Mouse (Mus musculus): Measurements from ENCODE around the gene Ugt2b35. TPM values are rescaled to one million over a fixed set of nuclear protein-coding genes. Genes with fewer than 3 reads are reported as not detected.
"Not testable (repeated sequence)": the region's sequence is repeated elsewhere in the genome, so short reads cannot be mapped to it uniquely, and the experiment has no call there.

The Ugt2b35 gene
- not detected in 2 replicates for polyA plus RNA-seq (2014; fragmentation: Nextera tagmentation; extraction: Ambion mirVana)

- no peak within 1 kb of the TSS for H3K27ac ChIP-seq (ENCODE audit: low read depth, low read length)
- no peaks in the 10 kb centered on the region for H3K4me1 ChIP-seq (ENCODE audit: control insufficient read depth, insufficient read depth, low read length)
- H3K9me3 ChIP-seq (ENCODE audit: control insufficient read depth, low read length), result no peaks in the 10 kb centered on the region
- ATAC-seq (ENCODE audit: low read depth), result no peak
- no peaks in the 10 kb centered on the region for H3K36me3 ChIP-seq (ENCODE audit: control insufficient read depth, insufficient read depth, low read length)
- no peaks in the 10 kb centered on the region for H3K27me3 ChIP-seq (ENCODE audit: control insufficient read depth, insufficient read depth, low read length)
- no peak within 1 kb of the TSS for H3K4me3 ChIP-seq (ENCODE audit: low read depth, low read length)
- 82% methylated on average over 4 of the region's 4 CpGs for WGBS
- no peak within 1 kb of the TSS for H3K9ac ChIP-seq (replicated peaks; ENCODE audit: low read depth, low read length)
- H3K4me2 ChIP-seq (ENCODE audit: low read depth, low read length), result no peak within 1 kb of the TSS
These were observed at the start of gene Ugt2b35 for GRCm38 (mm10) chr5:87000395-87001073. Gene Ugt2b35 (plus strand): TSS chr5:87000860.

- WGBS, result 80% methylated on average over 3 of the region's 3 CpGs
- no peaks in the 10 kb centered on the region for H3K36me3 ChIP-seq (ENCODE audit: control insufficient read depth, insufficient read depth, low read length)
- no peaks in the 10 kb centered on the region for H3K27me3 ChIP-seq (ENCODE audit: control insufficient read depth, insufficient read depth, low read length)
- no peak overlapping the region for H3K4me3 ChIP-seq (ENCODE audit: low read depth, low read length)
- H3K4me2 ChIP-seq (ENCODE audit: low read depth, low read length), result no peak overlapping the region
- no peaks in the 10 kb centered on the region for H3K4me1 ChIP-seq (ENCODE audit: control insufficient read depth, insufficient read depth, low read length)
- H3K27ac ChIP-seq (ENCODE audit: low read depth, low read length), result no peak overlapping the region
- no peak overlapping the region for H3K9ac ChIP-seq (replicated peaks; ENCODE audit: low read depth, low read length)
- no peaks in the 10 kb centered on the region for H3K9me3 ChIP-seq (ENCODE audit: control insufficient read depth, low read length)
- ATAC-seq (ENCODE audit: low read depth), result no peak
These were observed 40.2 kb upstream of the Ugt2b35 start for GRCm38 (mm10) chr5:86960504-86960903.

- H3K36me3 ChIP-seq (ENCODE audit: control insufficient read depth, insufficient read depth, low read length), result no peaks in the 10 kb centered on the region
- no peak overlapping the region for H3K4me3 ChIP-seq (ENCODE audit: low read depth, low read length)
- no peaks in the 10 kb centered on the region for H3K4me1 ChIP-seq (ENCODE audit: control insufficient read depth, insufficient read depth, low read length)
- no peak for ATAC-seq (ENCODE audit: low read depth)
- H3K9ac ChIP-seq (replicated peaks; ENCODE audit: low read depth, low read length), result no peak overlapping the region
- 83% methylated on average over 3 of the region's 3 CpGs for WGBS
- H3K9me3 ChIP-seq (ENCODE audit: control insufficient read depth, low read length), result no peaks in the 10 kb centered on the region
- H3K27me3 ChIP-seq (ENCODE audit: control insufficient read depth, insufficient read depth, low read length), result no peaks in the 10 kb centered on the region
- H3K27ac ChIP-seq (ENCODE audit: low read depth, low read length), result no peak overlapping the region
- no peak overlapping the region for H3K4me2 ChIP-seq (ENCODE audit: low read depth, low read length)
These were observed 38.9 kb upstream of the Ugt2b35 start for GRCm38 (mm10) chr5:86961587-86962358.

- not testable (repeated sequence) for H3K27me3 ChIP-seq (ENCODE audit: control insufficient read depth, insufficient read depth, low read length); H3K27ac ChIP-seq (ENCODE audit: low read depth, low read length); H3K9ac ChIP-seq (replicated peaks; ENCODE audit: low read depth, low read length); H3K4me2 ChIP-seq (ENCODE audit: low read depth, low read length); H3K4me1 ChIP-seq (ENCODE audit: control insufficient read depth, insufficient read depth, low read length); H3K9me3 ChIP-seq (ENCODE audit: control insufficient read depth, low read length); H3K36me3 ChIP-seq (ENCODE audit: control insufficient read depth, insufficient read depth, low read length); H3K4me3 ChIP-seq (ENCODE audit: low read depth, low read length); ATAC-seq (ENCODE audit: low read depth)
- 6% methylated on average over 1 of the region's 1 CpGs for WGBS
These were observed 37.8 kb upstream of the Ugt2b35 start for GRCm38 (mm10) chr5:86962849-86963248.

- H3K36me3 ChIP-seq (ENCODE audit: control insufficient read depth, insufficient read depth, low read length); ATAC-seq (ENCODE audit: low read depth); H3K4me2 ChIP-seq (ENCODE audit: low read depth, low read length); H3K9ac ChIP-seq (replicated peaks; ENCODE audit: low read depth, low read length); H3K27me3 ChIP-seq (ENCODE audit: control insufficient read depth, insufficient read depth, low read length); H3K4me3 ChIP-seq (ENCODE audit: low read depth, low read length); H3K9me3 ChIP-seq (ENCODE audit: control insufficient read depth, low read length); H3K27ac ChIP-seq (ENCODE audit: low read depth, low read length); H3K4me1 ChIP-seq (ENCODE audit: control insufficient read depth, insufficient read depth, low read length): not testable (repeated sequence)
- WGBS, result 93% methylated on average over 5 of the region's 5 CpGs
These were observed 33.4 kb upstream of the Ugt2b35 start for GRCm38 (mm10) chr5:86967271-86967670.

GRCm38 (mm10) chr5:87004735-87005134, 4.1 kb downstream of the Ugt2b35 start:
- 88% methylated on average over 6 of the region's 6 CpGs for WGBS
- Histone ChIP-seq H3K9me3 (ENCODE audit: control insufficient read depth, low read length) (no peaks in the 10 kb centered on the region), H3K4me2 (ENCODE audit: low read depth, low read length) (no peak overlapping the region), H3K36me3 (ENCODE audit: control insufficient read depth, insufficient read depth, low read length) (no peaks in the 10 kb centered on the region), H3K4me3 (ENCODE audit: low read depth, low read length) (no peak overlapping the region), H3K4me1 (ENCODE audit: control insufficient read depth, insufficient read depth, low read length) (no peaks in the 10 kb centered on the region), H3K27ac (ENCODE audit: low read depth, low read length) (no peak overlapping the region), H3K9ac (replicated peaks; ENCODE audit: low read depth, low read length) (no peak overlapping the region), H3K27me3 (ENCODE audit: control insufficient read depth, insufficient read depth, low read length) (no peaks in the 10 kb centered on the region)
- no peak for ATAC-seq (ENCODE audit: low read depth)

GRCm38 (mm10) chr5:87015477-87015876, 14.8 kb downstream of the Ugt2b35 start:
- Histone ChIP-seq H3K36me3 (ENCODE audit: control insufficient read depth, insufficient read depth, low read length) (no peaks in the 10 kb centered on the region), H3K9ac (replicated peaks; ENCODE audit: low read depth, low read length) (no peak overlapping the region), H3K4me3 (ENCODE audit: low read depth, low read length) (no peak overlapping the region), H3K4me2 (ENCODE audit: low read depth, low read length) (no peak overlapping the region), H3K27me3 (ENCODE audit: control insufficient read depth, insufficient read depth, low read length) (no peaks in the 10 kb centered on the region), H3K27ac (ENCODE audit: low read depth, low read length) (no peak overlapping the region), H3K9me3 (ENCODE audit: control insufficient read depth, low read length) (no peaks in the 10 kb centered on the region), H3K4me1 (ENCODE audit: control insufficient read depth, insufficient read depth, low read length) (no peaks in the 10 kb centered on the region)
- no peak for ATAC-seq (ENCODE audit: low read depth)
- 78% methylated on average over 3 of the region's 3 CpGs for WGBS

GRCm38 (mm10) chr5:87027359-87027758, 26.7 kb downstream of the Ugt2b35 start:
- H3K4me2 ChIP-seq (ENCODE audit: low read depth, low read length), result no peak overlapping the region
- no peaks in the 10 kb centered on the region for H3K36me3 ChIP-seq (ENCODE audit: control insufficient read depth, insufficient read depth, low read length)
- H3K27me3 ChIP-seq (ENCODE audit: control insufficient read depth, insufficient read depth, low read length), result no peaks in the 10 kb centered on the region
- H3K27ac ChIP-seq (ENCODE audit: low read depth, low read length), result no peak overlapping the region
- WGBS, result 86% methylated on average over 3 of the region's 3 CpGs
- H3K9me3 ChIP-seq (ENCODE audit: control insufficient read depth, low read length), result no peaks in the 10 kb centered on the region
- H3K4me3 ChIP-seq (ENCODE audit: low read depth, low read length), result no peak overlapping the region
- ATAC-seq (ENCODE audit: low read depth), result no peak
- H3K9ac ChIP-seq (replicated peaks; ENCODE audit: low read depth, low read length), result no peak overlapping the region
- no peaks in the 10 kb centered on the region for H3K4me1 ChIP-seq (ENCODE audit: control insufficient read depth, insufficient read depth, low read length)

- H3K4me1 ChIP-seq (ENCODE audit: control insufficient read depth, insufficient read depth, low read length), result no peaks in the 10 kb centered on the region
- ATAC-seq (ENCODE audit: low read depth), result no peak
- H3K27ac ChIP-seq (ENCODE audit: low read depth, low read length), result no peak overlapping the region
- no peak overlapping the region for H3K4me3 ChIP-seq (ENCODE audit: low read depth, low read length)
- no peaks in the 10 kb centered on the region for H3K36me3 ChIP-seq (ENCODE audit: control insufficient read depth, insufficient read depth, low read length)
- no peaks in the 10 kb centered on the region for H3K27me3 ChIP-seq (ENCODE audit: control insufficient read depth, insufficient read depth, low read length)
- H3K9me3 ChIP-seq (ENCODE audit: control insufficient read depth, low read length), result no peaks in the 10 kb centered on the region
- 87% methylated on average over 1 of the region's 1 CpGs for WGBS
- H3K4me2 ChIP-seq (ENCODE audit: low read depth, low read length), result no peak overlapping the region
- H3K9ac ChIP-seq (replicated peaks; ENCODE audit: low read depth, low read length), result no peak overlapping the region
These were observed 30.0 kb downstream of the Ugt2b35 start for GRCm38 (mm10) chr5:87030624-87031023.

Data from neural tube, embryonic 14.5 days (tissue).